26 mouse cellular contexts compared by ENCODE assay signal in the genomic region with DNA sequence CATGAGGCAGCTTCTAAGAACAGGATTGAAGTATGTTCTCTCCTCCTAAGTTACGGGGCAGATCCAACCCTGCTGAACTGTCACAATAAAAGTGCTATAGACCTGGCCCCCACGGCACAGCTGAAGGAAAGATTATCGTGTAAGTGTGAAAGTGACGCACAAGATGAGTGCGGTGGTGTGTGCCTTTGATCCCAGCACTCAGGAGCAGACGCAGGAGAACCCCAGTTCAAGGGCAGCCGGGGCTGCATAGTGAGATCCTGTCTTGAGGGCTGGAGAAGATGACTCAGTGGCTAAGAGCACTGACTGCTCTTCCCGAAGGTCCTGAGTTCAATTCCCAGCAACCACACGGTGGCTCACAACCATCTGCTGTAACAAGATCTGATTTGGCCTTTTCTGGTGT. TPM values are rescaled to one million over a fixed set of nuclear protein-coding genes. Genes with fewer than 3 reads are reported as not detected.
DNase-seq lines count a peak whose midpoint lies in the region.
"Had no signal": no experiment of that assay in that cellular context is flagged by ENCODE, and none has a peak within 500 bp of the region (broad histone marks: within the 10 kb centered on the region; RNA-seq: fewer than 3 reads in every experiment).

No protein-coding gene starts in this region.

- H3K36me3 ChIP-seq in heart, embryonic 10.5 days: peaks cover 95% of the 10 kb centered on the region

- WGBS in heart, embryonic 10.5 days: 90% methylated on average over 9 of the region's 9 CpGs

- H3K27ac ChIP-seq in heart, embryonic 10.5 days: no peak overlapping the region
- H3K27ac ChIP-seq: embryonic facial prominence, embryonic 10.5 days; embryonic facial prominence, embryonic 13.5 days; forebrain, embryonic 12.5 days; forebrain, embryonic 15.5 days; heart, adult 2 months; heart, embryonic 15.5 days; hindbrain, embryonic 10.5 days; hindbrain, embryonic 13.5 days; intestine, embryonic 15.5 days had no signal

- H3K4me3 ChIP-seq in heart, embryonic 10.5 days: no peak overlapping the region
- H3K4me3 ChIP-seq: embryonic facial prominence, embryonic 10.5 days; embryonic facial prominence, embryonic 13.5 days; erythroblast, embryonic 14.5 days; forebrain, embryonic 12.5 days; forebrain, embryonic 15.5 days; heart, adult 2 months; heart, embryonic 12.5 days; heart, embryonic 15.5 days; hindbrain, embryonic 10.5 days; hindbrain, embryonic 13.5 days; intestine, embryonic 15.5 days had no signal

- peak; percentile 13 to 26 for DNase-seq in adrenal gland, adult 18-20 months (ENCODE audit: low spot score in 2 of 2)
- peak; percentile 49 for DNase-seq in adrenal gland, adult 8-10 months
- peak; percentile 26 for DNase-seq in adrenal gland, postnatal 25 days
- no peak for DNase-seq in heart, adult 18-20 months
- DNase-seq in heart, adult 8-10 months (ENCODE audit: low spot score): no peak
- DNase-seq in heart, embryonic 10.5 days (ENCODE audit: low spot score): no peak
- DNase-seq: cerebellum, adult 11-12 months; cerebellum, adult 8-10 months; cerebellum, postnatal 10 days; cerebellum, postnatal 36 days; embryo, embryonic 11 days; gastrocnemius, postnatal 25 days; heart, adult 2 months; heart, postnatal 10 days; heart, postnatal 36 days; kidney, adult 11 months had no signal

- H3K4me1 ChIP-seq in heart, embryonic 10.5 days: no peaks in the 10 kb centered on the region
- H3K4me1 ChIP-seq: embryonic facial prominence, embryonic 10.5 days; embryonic facial prominence, embryonic 13.5 days; forebrain, embryonic 12.5 days; forebrain, embryonic 15.5 days; heart, embryonic 12.5 days; heart, embryonic 15.5 days; hindbrain, embryonic 10.5 days; hindbrain, embryonic 13.5 days; intestine, embryonic 15.5 days had no signal

- H3K9me3 ChIP-seq in heart, embryonic 10.5 days: no peaks in the 10 kb centered on the region
- H3K9me3 ChIP-seq: embryonic facial prominence, embryonic 10.5 days; embryonic facial prominence, embryonic 13.5 days; forebrain, embryonic 12.5 days; forebrain, embryonic 15.5 days; heart, embryonic 12.5 days; heart, embryonic 15.5 days; hindbrain, embryonic 10.5 days; hindbrain, embryonic 13.5 days; intestine, embryonic 15.5 days had no signal

- H3K27me3 ChIP-seq in heart, embryonic 10.5 days (ENCODE audit: insufficient read depth, poor library complexity, severe bottlenecking): no peaks in the 10 kb centered on the region
- H3K27me3 ChIP-seq: embryonic facial prominence, embryonic 13.5 days; forebrain, embryonic 12.5 days; forebrain, embryonic 15.5 days; heart, embryonic 12.5 days; heart, embryonic 15.5 days; hindbrain, embryonic 13.5 days; intestine, embryonic 15.5 days had no signal

RNA-seq across cellular contexts. Expression of gene Tnks2, which starts 23.8 kb away (rescaled TPM):
- total RNA-seq in adrenal gland, adult 18-20 months (2021): 10 to 100 TPM; 97.4 TPM
- 100 to 1,000 TPM in 3 of 4 experiments, 10 to 100 TPM in 1; 99.2 to 117 (median 106) TPM for total RNA-seq in adrenal gland, adult 8-10 months (2022)
- total RNA-seq in adrenal gland, postnatal 25 days (2021): 109 and 135 TPM in 2 replicates
- total RNA-seq in heart, adult 18-20 months (2021): 10 to 100 TPM; 71.9 to 80.4 TPM
- 10 to 100 TPM; 62.7 to 82.4 (median 71.7) TPM for total RNA-seq in heart, adult 8-10 months (2022)
- 57.2 and 57.3 TPM in 2 replicates for polyA plus RNA-seq in heart, embryonic 10.5 days (2016; fragmentation: Nextera tagmentation; extraction: Ambion mirVana)

Comparison
In these comparisons a context has a peak if more than half of its experiments do, and no peak if none do; other contexts are left out.
1. DNase-seq: peak in adrenal gland, adult 18-20 months (2 of 2), adrenal gland, adult 8-10 months (single experiment) and adrenal gland, postnatal 25 days (single experiment); none in heart, adult 18-20 months (0 of 2), heart, adult 8-10 months (single experiment) and heart, embryonic 10.5 days (single experiment).